ENCODE assay signal across 8 mouse cellular contexts in the genomic region with DNA sequence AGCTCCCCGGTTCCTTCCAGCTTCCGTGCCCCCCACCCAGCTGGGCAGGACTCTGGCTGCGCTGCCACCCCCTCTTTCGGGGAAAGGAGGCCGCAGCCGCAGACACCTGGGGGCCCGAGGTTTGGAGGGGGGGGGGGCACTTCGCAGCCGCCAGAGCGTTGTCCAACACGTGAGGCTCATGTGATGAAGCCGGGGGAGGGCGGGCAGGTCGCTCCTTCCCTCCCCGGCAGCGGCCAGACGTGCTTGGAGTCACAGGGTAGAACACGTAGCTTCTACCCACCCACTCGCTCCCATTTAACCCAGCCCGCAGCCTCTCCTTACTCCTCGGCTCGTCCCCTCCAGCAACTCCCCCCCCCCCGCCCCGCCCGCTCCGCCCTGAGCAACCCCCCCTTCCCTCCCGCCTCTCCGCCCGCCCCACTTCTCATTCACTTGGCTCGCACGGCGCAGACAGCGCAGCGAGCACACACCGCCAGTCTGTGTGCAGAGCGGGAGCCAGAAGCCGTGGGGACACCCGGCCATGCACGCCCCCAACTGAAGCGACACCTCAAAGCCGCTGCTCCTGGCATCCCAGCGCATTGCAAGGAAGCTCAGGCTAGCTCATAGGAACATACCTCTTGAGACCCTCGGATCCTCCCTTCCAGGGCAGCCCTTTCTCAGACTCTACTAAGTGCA. TPM values are rescaled to one million over a fixed set of nuclear protein-coding genes. Genes with fewer than 3 reads are reported as not detected.
DNase-seq lines count a peak whose midpoint lies in the region; ATAC-seq lines count a peak whose summit lies in the region.

Gene Bhlhe40, plus strand, starts transcription at position 424 of the 672 bp plus-strand sequence.

- peak within 1 kb of the TSS; percentile 93 for H3K27ac ChIP-seq in hindbrain, embryonic 15.5 days (replicated peaks)

- ATAC-seq in hindbrain, embryonic 15.5 days (ENCODE audit: low FRiP score, low read depth), result peak; percentile 87

- DNase-seq in MEL-GATA-1-ER (ENCODE audit: extremely low read depth, low read depth), result peak; percentile 90
- DNase-seq in cerebellum, postnatal 14 days, result peak; percentile 87 to 89
- DNase-seq in gastrocnemius, adult 18-20 months (ENCODE audit: low spot score), result peak; percentile 92
- peak; percentile 91 for DNase-seq in left cerebral cortex, adult 11 months (ENCODE audit: low spot score)
- DNase-seq in lung, postnatal 36 days, result peak; percentile 96
- peak; percentile 59 for DNase-seq in retina, embryonic 14.5 days (ENCODE audit: low spot score)
- peak; percentile 68 for DNase-seq in thymus, postnatal 4 days

- peak within 1 kb of the TSS; percentile 50 for H3K4me3 ChIP-seq in hindbrain, embryonic 15.5 days

- H3K27me3 ChIP-seq in hindbrain, embryonic 15.5 days, result 0 out of 2 replicates have a peak, but pooled peaks cover 3% of the 10 kb centered on the region

- under 1% methylated on average over 30 of the region's 43 CpGs for WGBS in hindbrain, embryonic 15.5 days

- peak within 1 kb of the TSS; percentile 98 for H3K4me2 ChIP-seq in hindbrain, embryonic 15.5 days

- H3K36me3 ChIP-seq in hindbrain, embryonic 15.5 days, result no peaks in the 10 kb centered on the region

- peaks cover 30% of the 10 kb centered on the region for H3K4me1 ChIP-seq in hindbrain, embryonic 15.5 days (replicated peaks)

- H3K9ac ChIP-seq in hindbrain, embryonic 15.5 days, result peak within 1 kb of the TSS; percentile 59

- no peaks in the 10 kb centered on the region for H3K9me3 ChIP-seq in hindbrain, embryonic 15.5 days

RNA-seq across cellular contexts. Expression of gene Bhlhe40, which starts in this region (rescaled TPM):
- total RNA-seq in gastrocnemius, adult 18-20 months (2021), result 10 to 100 TPM; 70.0 to 98.6 TPM
- 6.1 and 6.5 TPM in 2 replicates for polyA plus RNA-seq in hindbrain, embryonic 15.5 days (2015; fragmentation: Nextera tagmentation; extraction: Ambion mirVana)

Comparison
In these comparisons a context has a peak if more than half of its experiments do, and no peak if none do; other contexts are left out.
1. Peak in every context shown above with its lines: DNase-seq, ATAC-seq, H3K4me3 ChIP-seq and H3K27ac ChIP-seq.